Mouse (Mus musculus) MEL (cell line): Measurements from ENCODE around the gene Sult2a5. TPM values are rescaled to one million over a fixed set of nuclear protein-coding genes. Genes with fewer than 3 reads are reported as not detected.

Experiments used
- DNase-seq: peaks from one replicate; pipeline ENCODE4 v3.0.0; 2011; ENCODE audit warnings: low read depth, low spot score
- H3K27ac ChIP-seq: 2 replicates; pipeline ENCODE4 v1.5.1; 2012; ENCODE audit warnings: low read depth, mild to moderate bottlenecking, control low read depth, low read length, moderate library complexity; ENCODE audit not compliant: control insufficient read depth
- H3K27me3 ChIP-seq, 2 experiments: fragments of 150-350 bp in 1 of 2; sonication (generic) in 1 of 2; 2 replicates each; pipeline ENCODE4 v1.6.1; 2012; ENCODE audit warnings: low read length in 2 of 2, mild to moderate bottlenecking in 2 of 2, improper control_type of control experiment in 1 of 2, moderate library complexity in 1 of 2; ENCODE audit not compliant: insufficient read depth in 2 of 2, control insufficient read depth in 1 of 2
- H3K36me3 ChIP-seq, 2 experiments: 2 replicates each; pipeline ENCODE4 v1.6.1; 2012 to 2014; ENCODE audit warnings: low read length in 2 of 2, improper control_type of control experiment in 1 of 2, inconsistent platforms in 1 of 2, mild to moderate bottlenecking in 1 of 2; ENCODE audit not compliant: insufficient read depth in 2 of 2, control insufficient read depth in 1 of 2
- H3K4me1 ChIP-seq, 2 experiments: fragments of 150-350 bp in 1 of 2; sonication (generic) in 1 of 2; 2 replicates each; pipeline ENCODE4 v1.6.1; 2012; ENCODE audit warnings: low read length in 2 of 2, improper control_type of control experiment in 1 of 2, mild to moderate bottlenecking in 1 of 2; ENCODE audit not compliant: insufficient read depth in 2 of 2, control insufficient read depth in 1 of 2
- H3K4me3 ChIP-seq, 2 experiments: fragments of 150-350 bp in 1 of 2; sonication (generic) in 1 of 2; 2 replicates each; pipeline ENCODE4 v1.5.1; 2012; ENCODE audit warnings: low read depth in 2 of 2, low read length in 2 of 2, mild to moderate bottlenecking in 2 of 2, moderate library complexity in 2 of 2, control low read depth in 1 of 2, improper control_type of control experiment in 1 of 2; ENCODE audit not compliant: control insufficient read depth in 1 of 2, insufficient read depth in 1 of 2
- H3K79me2 ChIP-seq: 2 replicates; pipeline ENCODE4 v1.6.1; 2012; ENCODE audit warnings: mild to moderate bottlenecking, low read length, moderate library complexity; ENCODE audit not compliant: control insufficient read depth, poor library complexity, insufficient read depth
- H3K9ac ChIP-seq: 2 replicates; pipeline ENCODE4 v1.6.1; 2012; ENCODE audit warnings: low read depth, mild to moderate bottlenecking, control low read depth, low read length, moderate library complexity; ENCODE audit not compliant: control insufficient read depth, poor library complexity, severe bottlenecking
- H3K9me3 ChIP-seq: fragments of 150-350 bp; sonication (generic); replicated peaks from 2 replicates; pipeline ENCODE4 v1.6.1; 2012; ENCODE audit warnings: mild to moderate bottlenecking, low read length, improper control_type of control experiment, moderate library complexity; ENCODE audit not compliant: insufficient read depth
- KAT2A ChIP-seq: conservative IDR thresholded peaks from 2 replicates; pipeline ENCODE4 v1.6.1; 2012; ENCODE audit warnings: low read depth, low read length, improper control_type of control experiment, inconsistent platforms
- MAZ ChIP-seq: IDR thresholded peaks from 2 replicates; pipeline ENCODE4 v1.6.1; 2012; ENCODE audit warnings: low read depth, mild to moderate bottlenecking, inconsistent platforms, low read length, improper control_type of control experiment
- MYB ChIP-seq: IDR thresholded peaks from 2 replicates; pipeline ENCODE4 v1.6.1; 2011; ENCODE audit warnings: mild to moderate bottlenecking, low read depth, low read length, improper control_type of control experiment
- NELFE ChIP-seq: IDR thresholded peaks from 2 replicates; pipeline ENCODE4 v1.6.1; 2011; ENCODE audit warnings: low read depth, low read length, improper control_type of control experiment
- NRF1 ChIP-seq: IDR thresholded peaks from 2 replicates; pipeline ENCODE4 v1.6.1; 2014; ENCODE audit warnings: low read depth, mild to moderate bottlenecking, inconsistent platforms, low read length, improper control_type of control experiment, moderate library complexity; ENCODE audit not compliant: poor library complexity, insufficient read depth, severe bottlenecking
- POLR2A ChIP-seq, 2 experiments: IDR thresholded peaks; 2 replicates each; pipeline ENCODE4 v1.6.1; 2011 to 2012; ENCODE audit warnings: low read length in 2 of 2, mild to moderate bottlenecking in 2 of 2, control low read depth in 1 of 2, improper control_type of control experiment in 1 of 2, low read depth in 1 of 2, moderate library complexity in 1 of 2; ENCODE audit not compliant: control insufficient read depth in 1 of 2, insufficient read depth in 1 of 2, poor library complexity in 1 of 2
- RAD21 ChIP-seq: IDR thresholded peaks from 2 replicates; pipeline ENCODE4 v1.6.1; 2011; ENCODE audit warnings: mild to moderate bottlenecking, low read depth, low read length, improper control_type of control experiment
- SMC3 ChIP-seq: IDR thresholded peaks from 2 replicates; pipeline ENCODE4 v1.6.1; 2011; ENCODE audit warnings: low read depth, low read length, improper control_type of control experiment
- UBTF ChIP-seq: IDR thresholded peaks from 2 replicates; pipeline ENCODE4 v1.6.1; 2012; ENCODE audit warnings: low read depth, mild to moderate bottlenecking, inconsistent platforms, low read length, improper control_type of control experiment, moderate library complexity, borderline replicate concordance; ENCODE audit not compliant: insufficient read depth
- ZC3H11A ChIP-seq: IDR thresholded peaks from 2 replicates; pipeline ENCODE4 v1.6.1; 2012; ENCODE audit warnings: low read depth, mild to moderate bottlenecking, inconsistent platforms, low read length, improper control_type of control experiment
- ZMIZ1 ChIP-seq: IDR thresholded peaks from 2 replicates; pipeline ENCODE4 v1.6.1; 2012; ENCODE audit warnings: low read depth, mild to moderate bottlenecking, inconsistent platforms, low read length, improper control_type of control experiment, moderate library complexity
- polyA plus RNA-seq, 2 experiments: library from polyadenylated mRNA; stranded (reverse) in 1 of 2; unstranded in 1 of 2; fragments of >175 nt in 1 of 2; fragments of >200 nt in 1 of 2; gene quantifications; 2 replicates each; pipeline versions ENCODE4 v1.2.1 to v1.2.4; 2012; ENCODE audit warnings: low replicate concordance in 2 of 2, low read depth in 1 of 2; ENCODE audit not compliant: insufficient read length in 2 of 2, insufficient read depth in 1 of 2, missing spikeins in 1 of 2
- total RNA-seq: library from RNA; depleted of rRNA; stranded (reverse); fragments of 300-350 nt; gene quantifications from 2 replicates; pipeline ENCODE4 v1.2.3, GENCODE M21; 2012; rRNA removed

Sult2a5 gene
- total RNA-seq (not detected in 2 replicates), polyA plus RNA-seq (not detected)

DNA sequence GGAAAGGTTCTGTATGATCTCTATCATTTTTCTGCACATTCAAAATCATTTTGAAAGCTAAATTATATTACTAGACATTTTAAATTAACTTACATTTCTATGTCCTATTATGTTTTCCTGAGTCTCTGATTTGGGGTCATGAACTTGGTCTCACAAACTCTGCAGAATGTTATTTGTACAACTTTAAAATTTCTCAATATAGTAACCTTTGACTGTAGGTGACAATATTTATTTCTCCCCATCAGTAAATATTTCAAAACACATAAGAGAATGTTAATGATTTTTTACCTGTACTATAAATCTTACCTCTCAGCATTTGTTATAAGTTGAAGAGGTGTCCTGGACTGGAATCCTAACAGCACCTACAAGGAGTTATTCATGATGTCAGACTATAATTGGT, at the start of gene Sult2a5:
TSS of gene Sult2a5 (plus strand) at position 301 of the 400 bp plus-strand sequence.
- no peak for TF ChIP-seq ZMIZ1
- TF ChIP-seq RAD21: no peak
- no peak for TF ChIP-seq MAZ
- no peak for TF ChIP-seq UBTF
- TF ChIP-seq SMC3: no peak
- TF ChIP-seq MYB: no peak
- TF ChIP-seq NRF1: no peak
- TF ChIP-seq ZC3H11A: no peak
- TF ChIP-seq POLR2A (IDR thresholded peaks at IDR 0.05; ENCODE audit: control insufficient read depth in 1 of 2, insufficient read depth in 1 of 2, low read depth in 1 of 2, low read length in 2 of 2, poor library complexity in 1 of 2): no peak
- no peak for TF ChIP-seq NELFE
- TF ChIP-seq KAT2A: no peak
- H3K27ac ChIP-seq: no peak within 1 kb of the TSS
- H3K4me3 ChIP-seq: no peak within 1 kb of the TSS
- H3K9ac ChIP-seq: no peak within 1 kb of the TSS
- no peaks in the 10 kb centered on the region for H3K27me3 ChIP-seq
- no peaks in the 10 kb centered on the region for H3K36me3 ChIP-seq
- no peak for DNase-seq
- H3K4me1 ChIP-seq: no peaks in the 10 kb centered on the region
- H3K79me2 ChIP-seq: no peaks in the 10 kb centered on the region
- no peaks in the 10 kb centered on the region for H3K9me3 ChIP-seq

Other genes starting within 250 kb of the Sult2a5 start
- not detected in 2 replicates for gene Cabp5, start 225.8 kb upstream of the Sult2a5 start, total RNA-seq
- gene Cabp5, start 225.8 kb upstream of the Sult2a5 start, polyA plus RNA-seq: not detected
- not detected in 2 replicates for gene Bsph1, start 173.1 kb upstream of the Sult2a5 start, total RNA-seq
- not detected for gene Bsph1, start 173.1 kb upstream of the Sult2a5 start, polyA plus RNA-seq
- not detected in 2 replicates for gene Bsph2, start 52.9 kb upstream of the Sult2a5 start, total RNA-seq
- gene Bsph2, start 52.9 kb upstream of the Sult2a5 start, polyA plus RNA-seq: not detected
- not detected in 2 replicates for gene Sult2a2, start 109.5 kb downstream of the Sult2a5 start, total RNA-seq
- gene Sult2a2, start 109.5 kb downstream of the Sult2a5 start, polyA plus RNA-seq: not detected
- not detected in 2 replicates for gene Sult2a1, start 213.4 kb downstream of the Sult2a5 start, total RNA-seq
- gene Sult2a1, start 213.4 kb downstream of the Sult2a5 start, polyA plus RNA-seq: not detected